Mouse (Mus musculus) intestine, postnatal 0 days (tissue): ENCODE measurements around the gene Tspan13. TPM values are rescaled to one million over a fixed set of nuclear protein-coding genes. Genes with fewer than 3 reads are reported as not detected.

Source experiments
- ATAC-seq: fragments of 200-750 bp; cut with Nextera tagmentation; 2 replicates; pipeline ENCODE4 v1.8.0; 2017; ENCODE audit warnings: mild to moderate bottlenecking, moderate TSS enrichment, moderate library complexity
- H3K27ac ChIP-seq: fragments of 300-500 bp; sonication (generic); 2 replicates; pipeline ENCODE4 v1.5.1; 2014; ENCODE audit warnings: mild to moderate bottlenecking, low read depth, low read length, moderate library complexity
- H3K27me3 ChIP-seq: fragments of 300-500 bp; sonication (generic); replicated peaks from 2 replicates; pipeline ENCODE4 v1.6.1; 2014; ENCODE audit warnings: low read length, mixed read lengths; ENCODE audit not compliant: control insufficient read depth, insufficient read depth
- H3K36me3 ChIP-seq: fragments of 300-500 bp; sonication (generic); 2 replicates; pipeline ENCODE4 v1.6.1; 2014; ENCODE audit warnings: mild to moderate bottlenecking, moderate library complexity; ENCODE audit not compliant: control insufficient read depth, insufficient read depth
- H3K4me1 ChIP-seq: fragments of 300-500 bp; sonication (generic); replicated peaks from 2 replicates; pipeline ENCODE4 v1.6.1; 2014; ENCODE audit warnings: antibody characterized with exemption, low read length, mixed read lengths; ENCODE audit not compliant: control insufficient read depth, insufficient read depth
- H3K4me2 ChIP-seq: fragments of 300-500 bp; sonication (generic); replicated peaks from 2 replicates; pipeline ENCODE4 v1.6.1; 2014; ENCODE audit warnings: low read depth, mild to moderate bottlenecking, moderate library complexity
- H3K4me3 ChIP-seq: fragments of 300-500 bp; sonication (generic); 2 replicates; pipeline ENCODE4 v1.5.1; 2014; ENCODE audit warnings: low read depth, low read length
- H3K9ac ChIP-seq: fragments of 300-500 bp; sonication (generic); 2 replicates; pipeline ENCODE4 v1.6.1; 2014; ENCODE audit warnings: mild to moderate bottlenecking, low read depth, low read length
- H3K9me3 ChIP-seq: fragments of 300-500 bp; sonication (generic); 2 replicates; pipeline ENCODE4 v1.6.1; 2016; ENCODE audit warnings: mixed run types; ENCODE audit not compliant: control insufficient read depth
- CTCF ChIP-seq: sonication (generic); IDR thresholded peaks from 2 replicates; pipeline ENCODE4 v1.5.1; 2016; ENCODE audit warnings: low read depth, mild to moderate bottlenecking, control low read depth, antibody characterized with exemption, moderate library complexity
- WGBS: fragments of 180-500 bp; shearing (Covaris S2); extraction: QIAGEN DNeasy Blood & Tissue Kit; methylation state at CpG from one replicate; pipeline ENCODE4 v1.1.7; 2014; 5-methylcytosine and 5-hydroxymethylcytosine counted together
- polyA plus RNA-seq: library from polyadenylated mRNA; unstranded; fragments of >200 nt; fragmentation: Nextera tagmentation; extraction: Ambion mirVana; gene quantifications from 2 replicates; pipeline ENCODE4 v1.2.1, GENCODE M21; 2015

Gene Tspan13
- polyA plus RNA-seq, 1 experiment from 2014 or later, result 565 TPM

GRCm38 (mm10) chr12:36017791-36018190 lies 24.5 kb downstream of the Tspan13 start:
- WGBS, result 85% methylated on average over 2 of the region's 2 CpGs
- no peaks in the 10 kb centered on the region for H3K4me1 ChIP-seq
- no peak overlapping the region for H3K9ac ChIP-seq
- H3K4me3 ChIP-seq, result no peak overlapping the region
- peak; percentile 33 for TF ChIP-seq CTCF
- ATAC-seq, result no peak
- H3K27ac ChIP-seq, result no peak overlapping the region
- no peaks in the 10 kb centered on the region for H3K27me3 ChIP-seq
- H3K36me3 ChIP-seq, result peaks cover 19% of the 10 kb centered on the region
- no peaks in the 10 kb centered on the region for H3K9me3 ChIP-seq
- H3K4me2 ChIP-seq, result no peak overlapping the region

DNA sequence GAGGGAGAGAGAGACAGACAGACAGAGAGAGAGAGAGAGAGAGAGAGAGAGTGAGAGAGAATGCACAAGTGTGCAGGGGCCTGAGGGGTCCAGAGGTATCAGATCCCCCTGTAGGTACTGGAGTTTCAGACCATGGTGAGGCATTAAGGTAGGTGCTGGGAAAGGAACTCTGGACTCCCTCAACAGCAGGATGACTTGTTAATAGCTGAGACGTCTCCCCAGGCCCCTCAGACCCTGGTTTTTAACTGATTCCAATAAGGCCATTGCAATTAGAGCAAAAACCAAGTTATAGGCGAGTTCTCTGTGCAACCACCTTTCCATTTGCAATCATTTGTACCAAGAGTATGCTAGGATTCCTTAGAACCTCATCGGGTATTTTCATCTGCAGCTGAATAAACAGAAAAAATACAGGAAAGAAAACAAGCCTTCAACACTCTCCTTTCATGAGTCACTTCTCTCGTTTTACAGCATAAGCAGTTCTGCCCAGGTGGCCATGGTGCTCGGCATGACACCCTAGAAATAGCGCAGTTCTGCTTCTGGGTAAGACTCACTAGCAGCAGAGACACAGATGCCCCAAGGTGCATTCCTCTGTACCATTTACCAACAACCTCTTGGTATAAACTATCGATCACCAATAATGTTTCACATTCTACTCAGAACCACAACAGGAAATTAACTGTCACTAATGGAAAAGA lies 28.9 kb downstream of the Tspan13 start:
- Histone ChIP-seq H3K36me3 (peaks cover 6% of the 10 kb centered on the region), H3K9me3 (no peaks in the 10 kb centered on the region), H3K4me3 (no peak overlapping the region), H3K4me2 (no peak overlapping the region), H3K27me3 (no peaks in the 10 kb centered on the region), H3K27ac (no peak overlapping the region), H3K9ac (no peak overlapping the region), H3K4me1 (0 out of 2 replicates have a peak, but pooled peaks cover 8% of the 10 kb centered on the region)
- TF ChIP-seq CTCF, result no peak
- 75% methylated on average over 7 of the region's 7 CpGs for WGBS
- ATAC-seq, result no peak

DNA sequence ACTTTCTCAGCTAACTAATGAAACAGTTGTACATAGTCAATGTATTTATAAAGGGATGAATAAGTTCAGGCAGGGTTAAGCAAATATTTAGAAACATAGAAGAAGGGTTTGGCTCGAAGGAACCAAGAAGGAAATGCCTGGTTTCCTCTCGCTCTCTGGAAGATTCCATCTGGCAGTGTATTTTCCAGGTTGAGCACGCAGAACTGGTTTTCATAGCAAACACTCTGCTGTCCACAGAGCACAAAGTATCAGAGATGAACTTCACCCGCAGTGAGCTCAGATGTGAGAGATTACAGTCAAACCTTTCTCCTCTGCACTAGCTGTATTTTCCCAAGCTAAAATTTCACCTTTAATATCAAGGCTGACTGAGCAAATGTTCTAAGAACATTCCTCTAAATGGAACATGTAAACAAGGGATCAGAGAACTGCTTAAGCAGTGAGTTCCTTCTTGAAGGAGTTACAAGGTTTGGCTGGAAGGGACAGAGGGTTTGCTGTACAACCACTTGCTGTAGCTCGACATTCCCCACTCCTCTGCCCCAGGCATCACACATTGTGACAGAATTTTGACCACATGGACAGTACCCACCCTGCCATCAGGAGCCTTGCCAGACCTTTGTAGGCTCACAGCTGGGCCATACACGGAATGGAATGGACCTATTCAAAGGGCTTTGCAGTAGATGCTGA lies 33.8 kb downstream of the Tspan13 start:
- Histone ChIP-seq H3K9me3 (no peaks in the 10 kb centered on the region), H3K4me2 (no peak overlapping the region; the same call in 1 of the 2 replicates), H3K4me3 (no peak overlapping the region), H3K27me3 (no peaks in the 10 kb centered on the region), H3K4me1 (peaks cover 18% of the 10 kb centered on the region; the same call in 1 of the 2 replicates), H3K9ac (no peak overlapping the region), H3K36me3 (no peaks in the 10 kb centered on the region), H3K27ac (peak overlapping the region; percentile 78)
- 11% methylated on average over 6 of the region's 6 CpGs for WGBS
- peak; percentile 22; the same call in 1 of the 2 replicates for ATAC-seq
- no peak for TF ChIP-seq CTCF

- ATAC-seq, result peak; percentile 68
- no peaks in the 10 kb centered on the region for H3K36me3 ChIP-seq
- WGBS, result 24% methylated on average over 2 of the region's 2 CpGs
- no peaks in the 10 kb centered on the region for H3K9me3 ChIP-seq
- H3K4me3 ChIP-seq, result no peak overlapping the region
- no peaks in the 10 kb centered on the region for H3K27me3 ChIP-seq
- peaks cover 18% of the 10 kb centered on the region; the same call in 1 of the 2 replicates for H3K4me1 ChIP-seq
- no peak overlapping the region for H3K9ac ChIP-seq
- H3K4me2 ChIP-seq, result no peak overlapping the region
- peak overlapping the region; percentile 78 for H3K27ac ChIP-seq
- no peak for TF ChIP-seq CTCF
Measured at GRCm38 (mm10) chr12:36007581-36007980, 34.7 kb downstream of the Tspan13 start.

GRCm38 (mm10) chr12:36004714-36005113 lies 37.6 kb downstream of the Tspan13 start:
- no peak overlapping the region for H3K4me3 ChIP-seq
- 54% methylated on average over 4 of the region's 4 CpGs for WGBS
- H3K27me3 ChIP-seq, result no peaks in the 10 kb centered on the region
- H3K9me3 ChIP-seq, result no peaks in the 10 kb centered on the region
- ATAC-seq, result peak; percentile 80
- H3K9ac ChIP-seq, result no peak overlapping the region
- H3K4me2 ChIP-seq, result no peak overlapping the region
- no peak for TF ChIP-seq CTCF
- no peaks in the 10 kb centered on the region for H3K36me3 ChIP-seq
- peaks cover 18% of the 10 kb centered on the region; the same call in 1 of the 2 replicates for H3K4me1 ChIP-seq
- H3K27ac ChIP-seq, result peak overlapping the region; percentile 41

DNA sequence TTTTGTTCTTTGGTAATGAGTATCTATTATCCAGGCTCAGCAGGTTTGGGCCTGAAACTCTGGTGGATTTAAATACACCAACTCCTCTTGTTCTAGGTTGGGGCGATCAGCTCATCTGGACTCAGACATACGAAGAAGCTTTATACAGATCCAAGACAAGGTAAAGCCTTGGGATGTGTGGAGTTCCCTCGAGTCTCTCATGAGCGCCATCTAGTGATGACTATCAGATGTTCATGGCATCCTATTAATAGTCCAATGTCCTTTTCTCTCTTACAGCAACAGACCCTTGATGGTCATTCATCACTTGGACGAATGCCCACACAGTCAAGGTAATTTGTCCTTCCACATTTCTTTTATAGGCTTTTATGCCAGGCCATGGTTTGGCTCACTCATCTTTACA lies 46.5 kb downstream of the Tspan13 start:
- Histone ChIP-seq H3K27me3 (no peaks in the 10 kb centered on the region), H3K27ac (no peak overlapping the region), H3K9ac (no peak overlapping the region), H3K4me2 (no peak overlapping the region), H3K9me3 (no peaks in the 10 kb centered on the region), H3K36me3 (no peaks in the 10 kb centered on the region), H3K4me3 (no peak overlapping the region), H3K4me1 (0 out of 2 replicates have a peak, but pooled peaks cover 5% of the 10 kb centered on the region)
- peak; percentile 36; the same call in 1 of the 2 replicates for ATAC-seq
- peak; percentile 80 for TF ChIP-seq CTCF
- 27% methylated on average over 5 of the region's 5 CpGs for WGBS
